Mouse (Mus musculus): Measurements from ENCODE around the gene Ell3.

Gene Ell3

DNA sequence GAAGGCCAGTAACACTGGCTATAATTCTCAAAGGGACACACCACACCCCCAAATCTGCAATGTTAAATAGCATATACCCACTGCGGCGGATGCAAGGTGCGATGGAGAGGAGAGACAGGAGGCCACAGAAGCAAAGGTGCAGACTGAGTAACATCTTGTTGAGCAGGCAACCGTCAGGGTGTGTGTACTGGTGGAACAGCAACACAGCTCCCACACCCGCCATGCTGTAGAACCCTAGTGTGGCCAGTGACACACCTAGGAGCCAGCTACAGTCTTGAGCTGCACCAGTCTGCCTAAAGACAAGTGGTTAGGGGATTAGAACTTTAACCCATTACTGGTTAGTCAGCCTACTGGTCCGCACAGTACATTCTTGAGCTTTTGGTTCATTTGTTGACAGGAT is 9.8 kb upstream of the Ell3 start:
- Histone ChIP-seq H3K36me3 (ENCODE audit: control insufficient read depth, insufficient read depth, low read length, poor library complexity, severe bottlenecking) (peaks cover 6% of the 10 kb centered on the region), H3K27me3 (ENCODE audit: control insufficient read depth, insufficient read depth, low read length, poor library complexity, severe bottlenecking) (no peaks in the 10 kb centered on the region)
- no peak for DNase-seq (ENCODE audit: low read depth, low spot score)

DNA sequence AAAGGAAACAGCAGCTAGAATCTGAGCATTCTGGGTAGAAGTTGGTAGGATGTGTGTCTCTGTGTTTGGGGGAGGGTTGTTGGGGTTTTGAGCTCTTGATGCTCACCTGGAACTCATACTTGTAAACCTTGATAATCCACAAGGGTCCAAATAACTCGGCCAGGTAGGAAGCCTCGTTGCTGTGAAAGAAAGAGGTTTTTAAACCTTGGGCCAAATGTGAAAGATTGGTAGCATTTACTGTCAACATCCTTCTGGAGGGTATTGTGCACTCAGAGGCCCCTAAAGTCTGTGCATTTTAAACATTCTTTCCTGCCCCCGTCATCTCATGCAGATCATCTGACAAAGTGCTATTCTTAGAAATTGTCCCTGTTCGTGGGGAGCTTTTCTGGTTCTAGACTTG is 8.9 kb upstream of the Ell3 start, which contains the start of gene Hypk:
Gene Hypk (plus strand): TSS at position 301 of the 400 bp plus-strand sequence.
- Histone ChIP-seq H3K36me3 (ENCODE audit: control insufficient read depth, insufficient read depth, low read length, poor library complexity, severe bottlenecking) (peaks cover 5% of the 10 kb centered on the region; the same call in 1 of the 2 replicates), H3K27me3 (ENCODE audit: control insufficient read depth, insufficient read depth, low read length, poor library complexity, severe bottlenecking) (no peaks in the 10 kb centered on the region)
- no peak for DNase-seq (ENCODE audit: low read depth, low spot score)

DNA sequence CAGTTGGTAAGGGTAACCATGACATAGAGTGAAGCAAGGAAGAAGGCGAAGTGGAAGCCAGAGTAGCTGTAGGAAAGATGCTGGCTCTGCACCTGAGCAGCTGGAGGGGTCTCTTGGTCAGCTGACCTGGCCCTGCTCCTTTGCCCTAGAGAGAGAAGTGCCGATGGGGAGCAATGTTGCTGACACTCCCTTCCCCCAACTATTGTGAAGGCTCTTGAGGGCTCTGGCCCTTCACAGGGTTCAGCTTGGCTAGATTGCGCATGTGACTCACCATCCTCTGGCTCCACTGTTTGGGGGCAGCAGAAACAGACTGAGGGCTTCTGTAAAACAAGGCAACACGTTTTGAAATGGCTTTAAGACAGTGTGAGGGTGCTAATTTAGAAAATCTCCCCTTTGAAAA is 8.3 kb upstream of the Ell3 start:
- Histone ChIP-seq H3K27me3 (ENCODE audit: control insufficient read depth, insufficient read depth, low read length, poor library complexity, severe bottlenecking) (no peaks in the 10 kb centered on the region), H3K36me3 (ENCODE audit: control insufficient read depth, insufficient read depth, low read length, poor library complexity, severe bottlenecking) (peaks cover 5% of the 10 kb centered on the region; the same call in 1 of the 2 replicates)
- DNase-seq (ENCODE audit: low read depth, low spot score), result no peak

DNA sequence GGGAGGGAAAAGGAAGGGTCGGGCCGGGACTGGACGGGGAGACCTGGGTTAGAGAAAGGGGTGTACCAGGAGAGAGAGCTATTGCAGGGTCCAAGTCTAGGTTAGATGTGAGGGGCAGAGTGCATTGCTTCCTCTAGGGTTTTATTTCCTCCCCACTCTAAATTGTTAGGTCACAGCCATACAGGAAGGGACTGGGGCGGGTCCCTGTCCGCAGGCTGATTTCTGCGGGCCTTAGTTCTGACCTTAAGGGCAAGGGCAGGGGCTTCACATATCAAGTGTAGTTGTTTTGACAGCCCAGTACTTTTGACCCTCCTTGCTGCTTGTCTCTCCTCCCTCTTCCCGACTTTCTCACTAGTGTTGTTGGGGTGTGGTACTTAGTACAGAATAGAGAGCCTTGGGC is 6.0 kb upstream of the Ell3 start:
- H3K27me3 ChIP-seq (ENCODE audit: control insufficient read depth, insufficient read depth, low read length, poor library complexity, severe bottlenecking), result no peaks in the 10 kb centered on the region
- peak; percentile 40 for DNase-seq (ENCODE audit: low read depth, low spot score)
- peaks cover 5% of the 10 kb centered on the region; the same call in 1 of the 2 replicates for H3K36me3 ChIP-seq (ENCODE audit: control insufficient read depth, insufficient read depth, low read length, poor library complexity, severe bottlenecking)

DNA sequence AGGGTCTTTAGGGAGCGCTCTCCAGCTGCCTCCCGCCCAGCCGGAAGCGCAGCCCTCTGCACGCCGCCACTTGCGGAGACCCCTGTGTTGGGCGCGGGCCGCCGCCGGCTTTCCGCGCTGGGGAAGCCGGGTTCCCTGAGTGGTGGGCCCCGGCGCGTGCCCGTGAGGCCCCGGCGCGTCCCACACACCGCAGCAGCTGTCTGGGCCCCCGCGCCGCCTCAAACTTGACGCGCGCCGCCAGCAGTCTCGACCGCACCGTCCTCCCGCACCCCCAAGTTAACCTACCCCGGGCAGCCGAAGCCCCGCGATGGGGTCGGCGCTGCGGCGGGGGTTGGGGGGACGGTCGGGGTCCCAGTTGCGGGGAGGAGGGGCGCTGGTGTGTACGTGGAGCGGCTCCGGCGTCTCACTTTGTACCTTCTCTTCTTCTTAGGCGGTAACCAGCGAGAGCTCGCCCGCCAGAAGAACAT is 5.5 kb upstream of the Ell3 start:
- Histone ChIP-seq H3K36me3 (ENCODE audit: control insufficient read depth, insufficient read depth, low read length, poor library complexity, severe bottlenecking) (peaks cover 5% of the 10 kb centered on the region; the same call in 1 of the 2 replicates), H3K27me3 (ENCODE audit: control insufficient read depth, insufficient read depth, low read length, poor library complexity, severe bottlenecking) (no peaks in the 10 kb centered on the region)
- DNase-seq (ENCODE audit: low read depth, low spot score), result no peak

DNA sequence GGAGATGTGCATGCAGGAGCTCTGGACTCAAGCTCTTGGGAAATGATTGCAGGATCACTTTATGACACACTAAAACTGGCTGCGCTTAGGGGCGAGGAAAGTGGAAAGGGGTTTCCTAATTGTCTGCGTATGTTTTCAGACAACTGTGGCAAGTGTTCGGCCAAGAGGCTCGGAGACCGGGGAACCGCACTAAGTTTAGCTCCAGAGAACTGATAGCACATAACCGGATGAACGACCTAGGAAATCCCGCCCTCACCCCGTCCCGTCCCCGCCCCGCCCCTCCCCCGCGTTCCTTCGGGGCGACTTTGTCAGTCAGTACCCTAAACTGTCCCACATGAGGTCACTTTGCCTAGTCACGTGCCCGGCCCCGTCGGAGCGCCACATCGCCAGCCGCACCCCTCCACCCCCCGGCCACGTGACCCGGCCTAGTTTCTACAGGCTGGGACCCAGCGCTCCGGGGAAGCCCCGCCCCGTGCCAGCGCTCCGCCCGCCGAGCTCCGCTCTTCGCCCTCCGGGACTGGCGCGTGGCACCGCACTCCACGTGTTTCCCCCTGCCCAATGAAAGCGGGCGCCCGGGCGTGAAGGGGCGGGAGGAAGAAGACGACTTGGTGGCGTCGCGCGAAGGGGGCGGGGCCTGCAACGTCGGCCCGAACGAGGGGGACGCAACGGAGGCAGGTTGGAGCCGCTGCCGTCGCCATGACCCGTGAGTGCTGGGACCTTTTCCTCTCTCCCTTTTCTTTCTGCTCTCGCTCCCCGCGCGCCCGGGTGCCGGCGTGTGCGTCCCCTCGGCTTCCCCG is 4.9 kb upstream of the Ell3 start, which contains the start of gene Serf2:
Gene Serf2 (plus strand): TSS at position 457 of the 797 bp plus-strand sequence.
- peaks cover 5% of the 10 kb centered on the region; the same call in 1 of the 2 replicates for H3K36me3 ChIP-seq (ENCODE audit: control insufficient read depth, insufficient read depth, low read length, poor library complexity, severe bottlenecking)
- peak; percentile 99 for DNase-seq (ENCODE audit: low read depth, low spot score)
- H3K27me3 ChIP-seq (ENCODE audit: control insufficient read depth, insufficient read depth, low read length, poor library complexity, severe bottlenecking), result no peaks in the 10 kb centered on the region

DNA sequence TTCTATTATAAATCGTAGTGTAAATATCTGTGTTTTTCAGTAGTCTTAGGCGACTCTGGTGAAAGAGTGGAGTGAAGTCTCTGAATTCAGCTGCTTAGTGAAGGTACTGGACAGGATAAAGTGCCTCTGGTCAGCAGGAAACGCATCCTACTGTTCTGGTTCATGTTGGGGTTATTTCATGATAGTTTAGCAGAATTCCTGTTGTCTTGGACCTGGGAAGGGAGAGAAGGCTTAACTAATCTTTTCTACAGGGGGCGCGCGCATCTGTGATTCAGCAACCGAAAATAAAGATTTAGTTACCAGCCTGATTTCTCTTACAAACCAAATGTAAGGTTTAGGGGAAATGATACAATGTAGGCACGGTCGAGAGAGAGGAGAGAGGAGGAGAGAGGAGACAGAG is 4.1 kb upstream of the Ell3 start:
- Histone ChIP-seq H3K27me3 (ENCODE audit: control insufficient read depth, insufficient read depth, low read length, poor library complexity, severe bottlenecking) (no peaks in the 10 kb centered on the region), H3K36me3 (ENCODE audit: control insufficient read depth, insufficient read depth, low read length, poor library complexity, severe bottlenecking) (peaks cover 5% of the 10 kb centered on the region; the same call in 1 of the 2 replicates)
- peak; percentile 44 for DNase-seq (ENCODE audit: low read depth, low spot score)

DNA sequence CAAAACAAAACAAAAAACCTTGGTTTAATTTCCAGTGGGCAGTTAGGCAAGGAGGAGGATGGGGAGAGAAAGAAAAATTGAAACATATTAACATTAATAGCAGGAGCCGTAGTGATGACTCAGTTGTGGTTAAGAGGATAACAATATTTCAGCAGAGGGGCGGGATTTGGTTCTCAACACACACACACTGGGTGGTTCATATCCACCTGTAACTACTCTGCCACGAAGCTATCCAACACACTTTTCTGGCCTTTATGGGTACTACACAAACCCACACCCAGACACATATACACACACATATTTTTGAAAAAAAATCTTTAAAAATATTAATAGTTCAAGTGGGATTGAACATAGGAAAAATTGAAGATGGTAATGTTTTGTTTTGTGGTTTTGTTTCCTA is 2.9 kb upstream of the Ell3 start:
- no peaks in the 10 kb centered on the region for H3K27me3 ChIP-seq (ENCODE audit: control insufficient read depth, insufficient read depth, low read length, poor library complexity, severe bottlenecking)
- H3K36me3 ChIP-seq (ENCODE audit: control insufficient read depth, insufficient read depth, low read length, poor library complexity, severe bottlenecking), result peaks cover 5% of the 10 kb centered on the region; the same call in 1 of the 2 replicates
- DNase-seq (ENCODE audit: low read depth, low spot score), result no peak

DNA sequence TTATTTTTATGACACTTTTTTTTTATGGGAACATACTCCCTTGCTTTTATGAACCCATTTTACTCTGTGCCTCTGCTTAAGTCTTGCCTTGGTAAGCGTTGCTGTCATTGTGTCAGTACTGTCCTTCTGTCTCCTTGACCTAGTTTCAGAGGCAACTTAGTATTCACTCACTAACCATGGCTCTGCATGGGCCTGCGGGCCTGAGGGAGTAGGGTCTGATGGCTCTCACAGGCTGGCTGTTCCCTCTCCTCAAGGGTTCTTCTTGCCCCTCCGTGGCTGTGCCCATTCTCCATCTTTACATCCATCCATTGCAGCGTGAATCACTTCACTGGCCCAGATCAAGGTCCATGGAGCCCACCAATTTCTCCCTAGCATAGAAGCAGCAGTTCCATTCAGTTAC is 2.4 kb upstream of the Ell3 start:
- DNase-seq (ENCODE audit: low read depth, low spot score), result no peak
- Histone ChIP-seq H3K36me3 (ENCODE audit: control insufficient read depth, insufficient read depth, low read length, poor library complexity, severe bottlenecking) (peaks cover 5% of the 10 kb centered on the region; the same call in 1 of the 2 replicates), H3K27me3 (ENCODE audit: control insufficient read depth, insufficient read depth, low read length, poor library complexity, severe bottlenecking) (no peaks in the 10 kb centered on the region)

DNA sequence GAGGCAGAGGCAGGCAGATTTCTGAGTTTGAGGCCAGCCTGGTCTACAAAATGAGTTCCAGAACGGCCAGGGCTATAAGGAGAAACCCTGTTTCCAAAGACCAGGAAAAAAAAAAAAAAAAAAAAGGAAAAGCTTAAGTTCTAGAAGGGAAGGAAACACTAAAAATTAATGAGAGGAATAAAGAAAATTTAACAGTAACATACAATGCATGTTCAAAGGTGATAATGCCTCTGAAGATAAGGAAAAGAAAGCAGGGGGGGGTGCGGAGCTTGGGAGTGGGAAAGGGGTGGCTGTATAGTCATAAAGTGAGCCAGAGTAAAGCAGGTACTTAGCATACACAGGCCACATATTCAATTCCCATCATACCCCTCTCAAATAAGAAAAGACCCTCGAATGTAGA is 1.0 kb upstream of the Ell3 start:
- Histone ChIP-seq H3K36me3 (ENCODE audit: control insufficient read depth, insufficient read depth, low read length, poor library complexity, severe bottlenecking) (0 out of 2 replicates have a peak, but pooled peaks cover 2% of the 10 kb centered on the region), H3K27me3 (ENCODE audit: control insufficient read depth, insufficient read depth, low read length, poor library complexity, severe bottlenecking) (no peaks in the 10 kb centered on the region)
- DNase-seq (ENCODE audit: low read depth, low spot score), result no peak

DNA sequence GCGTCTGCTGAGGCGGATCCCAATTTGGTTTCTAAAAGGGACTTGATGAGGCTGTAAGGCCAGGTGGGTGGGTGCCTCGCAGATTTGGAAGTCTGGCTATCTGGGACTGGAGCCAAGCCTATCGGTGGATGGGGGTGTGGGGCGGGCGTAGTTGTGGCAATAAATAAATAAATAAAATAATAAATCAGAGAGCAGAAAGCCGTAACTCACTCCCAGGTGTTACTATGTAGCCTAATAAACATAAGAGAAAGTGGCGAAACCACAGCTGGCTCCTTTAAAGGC is 1.1 kb downstream of the Ell3 start:
- DNase-seq (ENCODE audit: low read depth, low spot score), result no peak
- H3K36me3 ChIP-seq (ENCODE audit: control insufficient read depth, insufficient read depth, low read length, poor library complexity, severe bottlenecking), result 0 out of 2 replicates have a peak, but pooled peaks cover 2% of the 10 kb centered on the region
- H3K27me3 ChIP-seq (ENCODE audit: control insufficient read depth, insufficient read depth, low read length, poor library complexity, severe bottlenecking), result no peaks in the 10 kb centered on the region

DNA sequence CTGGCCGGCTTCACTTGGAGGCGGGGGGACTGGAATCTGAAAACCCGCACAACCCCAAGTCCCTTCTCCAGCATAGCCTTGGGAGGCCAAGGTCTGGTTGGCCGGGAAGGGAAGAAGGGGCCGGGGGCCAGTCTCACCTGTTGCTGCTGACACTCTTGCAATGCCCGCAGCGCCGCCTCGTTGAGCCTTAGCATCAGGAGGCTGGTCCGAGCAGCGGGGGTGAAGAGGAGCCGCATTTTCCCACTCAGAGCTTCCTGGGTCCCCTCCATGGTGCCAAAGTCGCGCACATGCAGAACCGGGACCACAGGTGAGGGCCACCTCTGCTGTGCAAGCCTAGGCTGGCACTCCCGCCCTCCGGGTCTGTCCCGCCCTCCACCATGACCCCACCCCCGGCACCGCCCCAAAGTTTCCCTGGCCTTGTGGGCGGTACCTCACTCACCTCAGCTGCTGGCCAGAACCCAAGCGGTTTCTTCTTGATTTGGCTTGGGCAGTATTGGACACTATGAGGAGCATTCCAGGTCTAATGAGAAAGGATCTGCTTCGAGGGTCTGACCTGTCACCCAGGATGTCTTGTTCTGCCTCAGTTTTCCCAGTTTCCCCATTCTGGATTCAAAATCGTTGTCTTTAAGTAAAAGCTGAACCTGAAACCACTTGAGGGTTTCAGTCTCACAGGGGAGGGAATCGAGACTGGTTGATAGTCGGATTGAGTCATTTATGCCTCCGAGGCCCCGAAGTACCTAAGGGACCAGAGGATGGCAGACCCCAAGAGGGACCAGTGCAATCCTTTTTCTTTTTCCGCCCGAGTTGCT is 1.6 kb downstream of the Ell3 start:
- Histone ChIP-seq H3K36me3 (ENCODE audit: control insufficient read depth, insufficient read depth, low read length, poor library complexity, severe bottlenecking) (peaks cover 2% of the 10 kb centered on the region; the same call in 1 of the 2 replicates), H3K27me3 (ENCODE audit: control insufficient read depth, insufficient read depth, low read length, poor library complexity, severe bottlenecking) (no peaks in the 10 kb centered on the region)
- peak; percentile 88 for DNase-seq (ENCODE audit: low read depth, low spot score)

DNA sequence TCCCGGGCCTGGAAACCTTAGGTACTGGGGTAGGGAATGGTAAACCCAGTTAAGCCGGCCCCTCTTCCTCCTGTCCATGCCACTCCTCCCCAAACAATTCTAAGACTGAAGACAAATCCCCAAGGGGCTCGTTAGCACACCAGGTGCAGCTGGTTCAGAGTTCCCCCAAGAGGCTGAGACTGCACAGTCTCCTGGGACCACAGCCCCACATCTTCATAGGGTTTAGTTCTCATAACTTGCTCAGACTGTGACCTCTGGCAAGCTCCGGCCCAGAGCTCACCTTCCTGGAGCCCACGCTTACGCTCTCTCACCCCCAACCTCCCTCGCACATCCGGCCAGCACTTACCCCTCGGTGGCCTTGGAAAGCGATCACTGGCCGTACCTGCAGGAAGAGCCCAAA is 2.3 kb downstream of the Ell3 start:
- Histone ChIP-seq H3K27me3 (ENCODE audit: control insufficient read depth, insufficient read depth, low read length, poor library complexity, severe bottlenecking) (no peaks in the 10 kb centered on the region), H3K36me3 (ENCODE audit: control insufficient read depth, insufficient read depth, low read length, poor library complexity, severe bottlenecking) (peaks cover 5% of the 10 kb centered on the region)
- peak; percentile 91 for DNase-seq (ENCODE audit: low read depth, low spot score)

DNA sequence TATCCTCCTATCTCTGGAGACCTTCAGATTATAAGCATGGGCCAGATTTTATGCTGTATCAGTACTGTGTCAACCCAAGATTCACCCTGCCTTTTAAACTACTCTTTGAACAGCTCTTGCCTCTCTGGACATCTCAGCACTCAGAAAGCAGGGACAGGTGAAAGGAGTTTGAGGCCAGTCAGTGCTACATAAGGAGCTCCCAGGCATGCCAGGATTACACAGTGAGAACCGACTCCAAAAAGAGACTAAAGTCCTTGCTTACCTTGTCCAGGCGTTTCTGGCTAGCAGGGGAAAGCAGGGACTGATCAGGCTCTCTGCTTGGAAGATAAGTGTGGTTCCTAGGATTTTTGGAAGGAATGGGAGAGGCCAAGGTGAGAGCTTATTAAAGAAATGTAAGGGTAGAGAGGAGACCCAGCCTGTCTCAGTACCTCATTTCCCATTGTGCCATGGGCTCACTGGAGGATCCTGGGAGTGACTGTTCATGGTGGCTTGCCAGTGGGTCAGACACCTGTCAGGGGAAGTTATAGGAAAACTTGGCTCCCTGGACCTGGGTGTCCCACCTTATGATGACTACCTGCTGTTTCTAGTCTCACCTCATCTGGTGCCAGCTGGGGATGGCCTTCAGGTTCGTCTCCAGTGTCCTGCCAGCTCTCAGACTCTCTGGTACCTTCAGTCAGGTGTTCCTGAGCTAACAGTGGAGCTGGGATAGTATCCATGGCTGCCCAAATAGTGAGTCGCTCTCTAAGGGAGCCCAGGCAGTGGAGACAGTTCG is 3.1 kb downstream of the Ell3 start:
- Histone ChIP-seq H3K27me3 (ENCODE audit: control insufficient read depth, insufficient read depth, low read length, poor library complexity, severe bottlenecking) (no peaks in the 10 kb centered on the region), H3K36me3 (ENCODE audit: control insufficient read depth, insufficient read depth, low read length, poor library complexity, severe bottlenecking) (peaks cover 7% of the 10 kb centered on the region)
- DNase-seq (ENCODE audit: low read depth, low spot score), result no peak
